In the genomic region with DNA sequence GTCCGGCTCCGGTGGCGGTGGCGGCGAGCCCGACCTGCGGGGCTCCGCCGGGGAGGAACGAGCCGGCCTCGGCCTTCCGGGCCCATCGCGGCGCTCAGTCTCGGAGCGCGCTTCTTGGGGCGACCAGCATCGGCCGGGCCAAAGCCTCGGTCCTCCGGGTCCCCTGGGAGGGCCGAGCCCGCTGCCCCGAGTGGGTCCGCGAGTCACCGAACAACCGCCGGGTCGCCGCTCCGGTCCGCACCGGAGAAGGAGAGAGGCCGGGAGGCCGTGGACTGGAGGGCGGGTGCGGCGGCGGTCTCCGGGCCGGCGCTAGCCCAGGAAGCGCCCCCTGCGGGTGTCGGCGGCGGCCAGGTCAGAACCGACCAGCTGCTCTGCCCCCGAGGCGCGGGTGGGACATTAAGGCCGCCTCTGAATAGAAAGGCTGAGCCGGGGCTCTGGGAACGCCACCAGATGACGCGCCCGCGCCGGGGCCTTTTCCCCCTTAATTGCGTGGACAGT, we compare ENCODE assay signal across 7 mouse cellular contexts. TPM values are rescaled to one million over a fixed set of nuclear protein-coding genes. Genes with fewer than 3 reads are reported as not detected.
DNase-seq lines count a peak whose midpoint lies in the region; ATAC-seq and TF ChIP-seq lines count a peak whose summit lies in the region.

No protein-coding gene starts in this region.

- H3K4me2 ChIP-seq in lung, postnatal 0 days (replicated peaks; ENCODE audit: low read depth, low read length): peak overlapping the region; percentile 96
- peak overlapping the region; percentile 75 for H3K4me2 ChIP-seq in embryonic facial prominence, embryonic 11.5 days (ENCODE audit: low read depth, low read length)
- H3K4me2 ChIP-seq in hindbrain, embryonic 12.5 days (replicated peaks): peak overlapping the region; percentile 87
- H3K4me2 ChIP-seq in liver, embryonic 14.5 days (ENCODE audit: low read depth): peak overlapping the region; percentile 58
- peak overlapping the region; percentile 90 for H3K4me2 ChIP-seq in stomach, postnatal 0 days (replicated peaks; ENCODE audit: low read depth)

- H3K36me3 ChIP-seq in lung, postnatal 0 days (ENCODE audit: insufficient read depth, low read length): no peaks in the 10 kb centered on the region
- no peaks in the 10 kb centered on the region for H3K36me3 ChIP-seq in embryonic facial prominence, embryonic 11.5 days (replicated peaks; ENCODE audit: control insufficient read depth, insufficient read depth, low read depth, low read length)
- no peaks in the 10 kb centered on the region for H3K36me3 ChIP-seq in hindbrain, embryonic 12.5 days
- H3K36me3 ChIP-seq in liver, embryonic 14.5 days (replicated peaks; ENCODE audit: control insufficient read depth, insufficient read depth, low read depth): no peaks in the 10 kb centered on the region
- H3K36me3 ChIP-seq in stomach, postnatal 0 days (ENCODE audit: control insufficient read depth, insufficient read depth, low read length): no peaks in the 10 kb centered on the region

- peak; percentile 15; the same call in 1 of the 2 replicates for TF ChIP-seq CTCF in lung, postnatal 0 days (IDR thresholded peaks at IDR 0.05)
- TF ChIP-seq CTCF in liver, embryonic 14.5 days (IDR thresholded peaks at IDR 0.05; ENCODE audit: low read depth): no peak
- TF ChIP-seq CTCF in stomach, postnatal 0 days (IDR thresholded peaks at IDR 0.05; ENCODE audit: low read depth): peak; percentile 23; the same call in 1 of the 2 replicates

- peak; percentile 48 for ATAC-seq in lung, postnatal 0 days
- peak; percentile 45; the same call in 1 of the 2 replicates for ATAC-seq in embryonic facial prominence, embryonic 11.5 days (replicated peaks; ENCODE audit: insufficient number of reproducible peaks, low FRiP score, low TSS enrichment, low read depth)
- ATAC-seq in hindbrain, embryonic 12.5 days (ENCODE audit: low FRiP score): peak; percentile 39
- ATAC-seq in liver, embryonic 14.5 days (ENCODE audit: insufficient read depth): no peak
- ATAC-seq in stomach, postnatal 0 days (ENCODE audit: low FRiP score, low TSS enrichment): 0 out of 2 replicates have a peak, but pooled peaks have one; percentile 12

- peaks cover 74% of the 10 kb centered on the region for H3K27me3 ChIP-seq in lung, postnatal 0 days (replicated peaks; ENCODE audit: insufficient read depth, low read length)
- peaks cover 76% of the 10 kb centered on the region for H3K27me3 ChIP-seq in embryonic facial prominence, embryonic 11.5 days (ENCODE audit: control insufficient read depth, insufficient read depth, low read length)
- peaks cover 91% of the 10 kb centered on the region for H3K27me3 ChIP-seq in hindbrain, embryonic 12.5 days
- H3K27me3 ChIP-seq in liver, embryonic 14.5 days (ENCODE audit: control insufficient read depth, insufficient read depth, low read length): peaks cover 87% of the 10 kb centered on the region
- peaks cover 39% of the 10 kb centered on the region for H3K27me3 ChIP-seq in stomach, postnatal 0 days (ENCODE audit: control insufficient read depth, insufficient read depth, low read length)

- DNase-seq in lung, postnatal 0 days (ENCODE audit: low spot score): no peak
- no peak for DNase-seq in lung, adult 18-20 months
- DNase-seq in embryonic facial prominence, embryonic 11.5 days (ENCODE audit: low spot score): peak; percentile 33
- DNase-seq in liver, embryonic 14.5 days (ENCODE audit: low read depth in 3 of 3, low spot score in 3 of 3): no peak
- DNase-seq in stomach, postnatal 0 days (ENCODE audit: low spot score): peak; percentile 32
- DNase-seq in ovary, postnatal 14 days (ENCODE audit: low spot score): no peak

- WGBS in lung, postnatal 0 days: under 1% methylated on average over 41 of the region's 64 CpGs
- under 1% methylated on average over 43 of the region's 64 CpGs for WGBS in embryonic facial prominence, embryonic 11.5 days
- under 1% methylated on average over 61 of the region's 64 CpGs for WGBS in hindbrain, embryonic 12.5 days
- WGBS in liver, embryonic 14.5 days (ENCODE audit: insufficient replicate concordance): 2% methylated on average over 57 of the region's 64 CpGs
- WGBS in stomach, postnatal 0 days: under 1% methylated on average over 43 of the region's 64 CpGs

- H3K4me3 ChIP-seq in lung, postnatal 0 days (ENCODE audit: low read depth, low read length): peak overlapping the region; percentile 45
- H3K4me3 ChIP-seq in embryonic facial prominence, embryonic 11.5 days (ENCODE audit: low read depth, low read length): peak overlapping the region; percentile 33
- H3K4me3 ChIP-seq in hindbrain, embryonic 12.5 days: peak overlapping the region; percentile 44
- H3K4me3 ChIP-seq in liver, embryonic 14.5 days (ENCODE audit: insufficient read depth in 1 of 2, low read depth in 2 of 2, low read length in 2 of 2): peak overlapping the region in 1 of 2 experiments; percentile 44; a peak in 2 of 4 replicates
- H3K4me3 ChIP-seq in stomach, postnatal 0 days (ENCODE audit: low read depth, low read length): peak overlapping the region; percentile 50

- no peak overlapping the region for H3K27ac ChIP-seq in lung, postnatal 0 days (ENCODE audit: low read length)
- H3K27ac ChIP-seq in embryonic facial prominence, embryonic 11.5 days (replicated peaks; ENCODE audit: low read depth, low read length): no peak overlapping the region
- H3K27ac ChIP-seq in hindbrain, embryonic 12.5 days: peak overlapping the region; percentile 83
- H3K27ac ChIP-seq in liver, embryonic 14.5 days: no peak overlapping the region
- no peak overlapping the region for H3K27ac ChIP-seq in stomach, postnatal 0 days (replicated peaks)

- H3K9ac ChIP-seq in lung, postnatal 0 days (replicated peaks; ENCODE audit: low read depth): no peak overlapping the region
- H3K9ac ChIP-seq in embryonic facial prominence, embryonic 11.5 days (replicated peaks; ENCODE audit: low read length): peak overlapping the region; percentile 25; the same call in 1 of the 2 replicates
- peak overlapping the region; percentile 54 for H3K9ac ChIP-seq in hindbrain, embryonic 12.5 days
- H3K9ac ChIP-seq in liver, embryonic 14.5 days (replicated peaks): no peak overlapping the region
- H3K9ac ChIP-seq in stomach, postnatal 0 days (ENCODE audit: low read length): peak overlapping the region; percentile 31; the same call in 1 of the 2 replicates

- peaks cover 9% of the 10 kb centered on the region for H3K4me1 ChIP-seq in lung, postnatal 0 days (ENCODE audit: insufficient read depth, low read depth, low read length)
- no peaks in the 10 kb centered on the region for H3K4me1 ChIP-seq in embryonic facial prominence, embryonic 11.5 days (ENCODE audit: control insufficient read depth, insufficient read depth, low read length)
- H3K4me1 ChIP-seq in hindbrain, embryonic 12.5 days: peaks cover 10% of the 10 kb centered on the region
- no peaks in the 10 kb centered on the region for H3K4me1 ChIP-seq in liver, embryonic 14.5 days (replicated peaks; ENCODE audit: control insufficient read depth in 2 of 2, insufficient read depth in 2 of 2, low read length in 1 of 2)
- no peaks in the 10 kb centered on the region for H3K4me1 ChIP-seq in stomach, postnatal 0 days (replicated peaks; ENCODE audit: control insufficient read depth, insufficient read depth)

- H3K9me3 ChIP-seq in lung, postnatal 0 days (ENCODE audit: low read length): no peaks in the 10 kb centered on the region
- no peaks in the 10 kb centered on the region for H3K9me3 ChIP-seq in embryonic facial prominence, embryonic 11.5 days (replicated peaks; ENCODE audit: control insufficient read depth, low read length)
- no peaks in the 10 kb centered on the region for H3K9me3 ChIP-seq in hindbrain, embryonic 12.5 days (replicated peaks)
- H3K9me3 ChIP-seq in liver, embryonic 14.5 days (ENCODE audit: control insufficient read depth, low read length): no peaks in the 10 kb centered on the region
- H3K9me3 ChIP-seq in stomach, postnatal 0 days (ENCODE audit: control insufficient read depth, low read length): no peaks in the 10 kb centered on the region

- no peak for TF ChIP-seq EP300 in lung, postnatal 0 days (IDR thresholded peaks at IDR 0.05)
- TF ChIP-seq EP300 in liver, embryonic 14.5 days (IDR thresholded peaks at IDR 0.05; ENCODE audit: low read depth): no peak
- no peak for TF ChIP-seq EP300 in stomach, postnatal 0 days (optimal IDR thresholded peaks at IDR 0.05)

RNA-seq across cellular contexts. Expression of a gene that starts 3.0 kb away (rescaled TPM):
- polyA plus RNA-seq in lung, postnatal 0 days (2015; fragmentation: Nextera tagmentation; extraction: Ambion mirVana): not detected in 2 replicates
- 0.29 and 0.53 TPM in 2 replicates for polyA plus RNA-seq in embryonic facial prominence, embryonic 11.5 days (2014; fragmentation: Nextera tagmentation; extraction: Ambion mirVana)
- polyA plus RNA-seq in hindbrain, embryonic 12.5 days (2016; fragmentation: Nextera tagmentation; extraction: Ambion mirVana): 7.8 and 8.9 TPM in 2 replicates
- not detected in 2 replicates for polyA plus RNA-seq in liver, embryonic 14.5 days (2012; rRNA removed)
- not detected in 2 replicates for polyA plus RNA-seq in liver, embryonic 14.5 days (2014; fragmentation: Nextera tagmentation; extraction: Ambion mirVana)
- not detected in 2 replicates for polyA plus RNA-seq in stomach, postnatal 0 days (2015; fragmentation: Nextera tagmentation; extraction: Ambion mirVana)

RNA-seq across cellular contexts. Expression of a gene that starts 38.7 kb away (rescaled TPM):
- 32.3 TPM in 2 replicates for polyA plus RNA-seq in lung, postnatal 0 days (2015; fragmentation: Nextera tagmentation; extraction: Ambion mirVana)
- polyA plus RNA-seq in embryonic facial prominence, embryonic 11.5 days (2014; fragmentation: Nextera tagmentation; extraction: Ambion mirVana): 61.3 and 67.5 TPM in 2 replicates
- polyA plus RNA-seq in hindbrain, embryonic 12.5 days (2016; fragmentation: Nextera tagmentation; extraction: Ambion mirVana): 62.6 and 62.8 TPM in 2 replicates
- 4.8 and 6.4 TPM in 2 replicates for polyA plus RNA-seq in liver, embryonic 14.5 days (2012; rRNA removed)
- polyA plus RNA-seq in liver, embryonic 14.5 days (2014; fragmentation: Nextera tagmentation; extraction: Ambion mirVana): 23.0 and 25.3 TPM in 2 replicates
- polyA plus RNA-seq in stomach, postnatal 0 days (2015; fragmentation: Nextera tagmentation; extraction: Ambion mirVana): 23.6 and 24.6 TPM in 2 replicates

Comparison
In these comparisons a context has a peak if more than half of its experiments do, and no peak if none do; other contexts are left out.
1. DNase-seq: peak in embryonic facial prominence, embryonic 11.5 days (single experiment) and stomach, postnatal 0 days (single experiment); none in lung, postnatal 0 days (single experiment), lung, adult 18-20 months (0 of 2), liver, embryonic 14.5 days (0 of 3) and ovary, postnatal 14 days (single experiment).
2. H3K9ac ChIP-seq: peak in embryonic facial prominence, embryonic 11.5 days (single experiment), hindbrain, embryonic 12.5 days (single experiment) and stomach, postnatal 0 days (single experiment); none in lung, postnatal 0 days (single experiment) and liver, embryonic 14.5 days (single experiment).
3. Peak in every context shown above with its lines, with median percentiles within 50 percentile points of each other: H3K4me2 ChIP-seq.